Mouse (Mus musculus): ENCODE results near the gene Cacna2d3. TPM values are rescaled to one million over a fixed set of nuclear protein-coding genes. Genes with fewer than 3 reads are reported as not detected.

The Cacna2d3 gene
- polyA plus RNA-seq, 1 experiment from 2014 or later = 0.81 TPM

- Histone ChIP-seq H3K4me2 (peak overlapping the region; percentile 88), H3K4me3 (ENCODE audit: low read depth, low read length) (peak overlapping the region; percentile 54), H3K36me3 (ENCODE audit: control insufficient read depth, insufficient read depth, low read length) (no peaks in the 10 kb centered on the region), H3K9me3 (ENCODE audit: control insufficient read depth, low read length) (no peaks in the 10 kb centered on the region), H3K9ac (ENCODE audit: low read depth, low read length) (no peak overlapping the region; the same call in 1 of the 2 replicates), H3K27me3 (replicated peaks; ENCODE audit: control insufficient read depth, insufficient read depth, low read length) (peaks cover 68% of the 10 kb centered on the region), H3K4me1 (replicated peaks; ENCODE audit: control insufficient read depth, insufficient read depth, low read length) (no peaks in the 10 kb centered on the region), H3K27ac (ENCODE audit: low read depth, low read length) (no peak overlapping the region; the same call in 1 of the 2 replicates)
- ATAC-seq (replicated peaks; ENCODE audit: low FRiP score) (no peak; the same call in 1 of the 2 replicates), DNase-seq (ENCODE audit: low spot score) (peak; percentile 51)
- 1% methylated on average over 76 of the region's 76 CpGs for WGBS
Measured at GRCm38 (mm10) chr14:29722386-29723221, 940 bp upstream of the Cacna2d3 start.

GRCm38 (mm10) chr14:29721131-29721487 is 555 bp downstream of the Cacna2d3 start:
- Histone ChIP-seq H3K9ac (ENCODE audit: low read depth, low read length) (no peak overlapping the region), H3K27me3 (replicated peaks; ENCODE audit: control insufficient read depth, insufficient read depth, low read length) (peaks cover 67% of the 10 kb centered on the region), H3K4me3 (ENCODE audit: low read depth, low read length) (peak overlapping the region; percentile 54), H3K4me1 (replicated peaks; ENCODE audit: control insufficient read depth, insufficient read depth, low read length) (no peaks in the 10 kb centered on the region), H3K9me3 (ENCODE audit: control insufficient read depth, low read length) (no peaks in the 10 kb centered on the region), H3K27ac (ENCODE audit: low read depth, low read length) (no peak overlapping the region), H3K4me2 (peak overlapping the region; percentile 88), H3K36me3 (ENCODE audit: control insufficient read depth, insufficient read depth, low read length) (no peaks in the 10 kb centered on the region)
- DNase-seq (ENCODE audit: low spot score) = no peak
- ATAC-seq (replicated peaks; ENCODE audit: low FRiP score) = no peak
- 1% methylated on average over 11 of the region's 11 CpGs for WGBS

GRCm38 (mm10) chr14:29720334-29720911 is 1.2 kb downstream of the Cacna2d3 start:
- Histone ChIP-seq H3K4me1 (replicated peaks; ENCODE audit: control insufficient read depth, insufficient read depth, low read length) (no peaks in the 10 kb centered on the region), H3K9me3 (ENCODE audit: control insufficient read depth, low read length) (no peaks in the 10 kb centered on the region), H3K36me3 (ENCODE audit: control insufficient read depth, insufficient read depth, low read length) (no peaks in the 10 kb centered on the region), H3K9ac (ENCODE audit: low read depth, low read length) (no peak overlapping the region), H3K4me3 (ENCODE audit: low read depth, low read length) (no peak overlapping the region), H3K27me3 (replicated peaks; ENCODE audit: control insufficient read depth, insufficient read depth, low read length) (peaks cover 67% of the 10 kb centered on the region), H3K27ac (ENCODE audit: low read depth, low read length) (no peak overlapping the region), H3K4me2 (peak overlapping the region; percentile 20; the same call in 1 of the 2 replicates)
- DNase-seq (ENCODE audit: low spot score) (no peak), ATAC-seq (replicated peaks; ENCODE audit: low FRiP score) (no peak)
- WGBS = 5% methylated on average over 17 of the region's 17 CpGs

- H3K4me1 ChIP-seq (replicated peaks; ENCODE audit: control insufficient read depth, insufficient read depth, low read length) = no peaks in the 10 kb centered on the region
- DNase-seq (ENCODE audit: low spot score) (no peak), ATAC-seq (replicated peaks; ENCODE audit: low FRiP score) (no peak)
- no peaks in the 10 kb centered on the region for H3K9me3 ChIP-seq (ENCODE audit: control insufficient read depth, low read length)
- peaks cover 5% of the 10 kb centered on the region for H3K27me3 ChIP-seq (replicated peaks; ENCODE audit: control insufficient read depth, insufficient read depth, low read length)
- no peak overlapping the region for H3K9ac ChIP-seq (ENCODE audit: low read depth, low read length)
- H3K36me3 ChIP-seq (ENCODE audit: control insufficient read depth, insufficient read depth, low read length) = no peaks in the 10 kb centered on the region
- H3K4me2 ChIP-seq = no peak overlapping the region
- 70% methylated on average over 3 of the region's 3 CpGs for WGBS
- no peak overlapping the region for H3K4me3 ChIP-seq (ENCODE audit: low read depth, low read length)
- no peak overlapping the region for H3K27ac ChIP-seq (ENCODE audit: low read depth, low read length)
Measured at GRCm38 (mm10) chr14:29712621-29713020, 9.0 kb downstream of the Cacna2d3 start.

- Histone ChIP-seq H3K36me3 (ENCODE audit: control insufficient read depth, insufficient read depth, low read length) (no peaks in the 10 kb centered on the region), H3K4me3 (ENCODE audit: low read depth, low read length) (no peak overlapping the region), H3K4me2 (no peak overlapping the region), H3K9me3 (ENCODE audit: control insufficient read depth, low read length) (no peaks in the 10 kb centered on the region), H3K9ac (ENCODE audit: low read depth, low read length) (no peak overlapping the region), H3K27me3 (replicated peaks; ENCODE audit: control insufficient read depth, insufficient read depth, low read length) (peaks cover 6% of the 10 kb centered on the region), H3K27ac (ENCODE audit: low read depth, low read length) (no peak overlapping the region), H3K4me1 (replicated peaks; ENCODE audit: control insufficient read depth, insufficient read depth, low read length) (no peaks in the 10 kb centered on the region)
- WGBS = 49% methylated on average over 18 of the region's 18 CpGs
- DNase-seq (ENCODE audit: low spot score) (no peak), ATAC-seq (replicated peaks; ENCODE audit: low FRiP score) (no peak)
Measured at GRCm38 (mm10) chr14:29707561-29708335, 13.9 kb downstream of the Cacna2d3 start.

GRCm38 (mm10) chr14:29702762-29703161 is 18.9 kb downstream of the Cacna2d3 start:
- Histone ChIP-seq H3K4me3 (ENCODE audit: low read depth, low read length) (no peak overlapping the region), H3K27ac (ENCODE audit: low read depth, low read length) (no peak overlapping the region), H3K9ac (ENCODE audit: low read depth, low read length) (no peak overlapping the region), H3K4me2 (no peak overlapping the region), H3K9me3 (ENCODE audit: control insufficient read depth, low read length) (no peaks in the 10 kb centered on the region), H3K27me3 (replicated peaks; ENCODE audit: control insufficient read depth, insufficient read depth, low read length) (peaks cover 3% of the 10 kb centered on the region), H3K4me1 (replicated peaks; ENCODE audit: control insufficient read depth, insufficient read depth, low read length) (no peaks in the 10 kb centered on the region), H3K36me3 (ENCODE audit: control insufficient read depth, insufficient read depth, low read length) (no peaks in the 10 kb centered on the region)
- no peak for ATAC-seq (replicated peaks; ENCODE audit: low FRiP score)
- no peak for DNase-seq (ENCODE audit: low spot score)
- WGBS = 64% methylated on average over 5 of the region's 5 CpGs

GRCm38 (mm10) chr14:29696131-29696530 is 25.5 kb downstream of the Cacna2d3 start:
- H3K4me1 ChIP-seq (replicated peaks; ENCODE audit: control insufficient read depth, insufficient read depth, low read length) = no peaks in the 10 kb centered on the region
- H3K9ac ChIP-seq (ENCODE audit: low read depth, low read length) = no peak overlapping the region
- ATAC-seq (replicated peaks; ENCODE audit: low FRiP score) = no peak
- no peak for DNase-seq (ENCODE audit: low spot score)
- no peaks in the 10 kb centered on the region for H3K36me3 ChIP-seq (ENCODE audit: control insufficient read depth, insufficient read depth, low read length)
- 8% methylated on average over 3 of the region's 3 CpGs for WGBS
- H3K27me3 ChIP-seq (replicated peaks; ENCODE audit: control insufficient read depth, insufficient read depth, low read length) = 0 out of 2 replicates have a peak, but pooled peaks cover 2% of the 10 kb centered on the region
- no peaks in the 10 kb centered on the region for H3K9me3 ChIP-seq (ENCODE audit: control insufficient read depth, low read length)
- H3K4me3 ChIP-seq (ENCODE audit: low read depth, low read length) = no peak overlapping the region
- no peak overlapping the region for H3K27ac ChIP-seq (ENCODE audit: low read depth, low read length)
- H3K4me2 ChIP-seq = no peak overlapping the region

- Histone ChIP-seq H3K4me3 (ENCODE audit: low read depth, low read length) (no peak overlapping the region), H3K9me3 (ENCODE audit: control insufficient read depth, low read length) (no peaks in the 10 kb centered on the region), H3K36me3 (ENCODE audit: control insufficient read depth, insufficient read depth, low read length) (no peaks in the 10 kb centered on the region), H3K4me2 (no peak overlapping the region), H3K27ac (ENCODE audit: low read depth, low read length) (no peak overlapping the region), H3K9ac (ENCODE audit: low read depth, low read length) (no peak overlapping the region), H3K27me3 (replicated peaks; ENCODE audit: control insufficient read depth, insufficient read depth, low read length) (no peaks in the 10 kb centered on the region), H3K4me1 (replicated peaks; ENCODE audit: control insufficient read depth, insufficient read depth, low read length) (no peaks in the 10 kb centered on the region)
- no peak for DNase-seq (ENCODE audit: low spot score)
- no peak for ATAC-seq (replicated peaks; ENCODE audit: low FRiP score)
- 22% methylated on average over 1 of the region's 1 CpGs for WGBS
Measured at GRCm38 (mm10) chr14:29672436-29673050, 49.1 kb downstream of the Cacna2d3 start.
